Comparison of ENCODE assay signal across 12 mouse cellular contexts in the genomic region with DNA sequence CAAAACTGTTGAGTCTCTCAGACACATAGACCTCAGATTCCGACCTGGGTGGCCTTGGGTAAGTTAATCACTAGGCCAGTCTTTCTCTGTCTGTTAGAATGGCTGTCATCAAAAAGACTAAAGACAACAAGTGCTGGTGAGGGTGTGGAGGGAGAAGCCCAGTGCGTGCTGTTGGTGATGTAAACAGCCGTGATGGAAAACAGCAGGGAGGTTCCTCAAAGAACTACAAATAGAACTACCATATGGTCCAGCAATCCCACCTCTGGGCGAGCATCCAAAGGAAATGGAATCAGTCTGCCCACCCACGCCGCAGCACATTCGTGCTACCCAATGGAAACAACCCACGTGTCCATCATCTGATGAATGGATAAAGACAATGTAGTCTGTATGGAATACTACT. TPM values are rescaled to one million over a fixed set of nuclear protein-coding genes. Genes with fewer than 3 reads are reported as not detected.
A peak's percentile ranks its signal among the peaks of the same experiment; 100 is the strongest.
DNase-seq lines count a peak whose midpoint lies in the region; ATAC-seq lines count a peak whose summit lies in the region.
"Had no signal": no experiment of that assay in that cellular context is flagged by ENCODE, and none has a peak within 500 bp of the region (broad histone marks: within the 10 kb centered on the region; RNA-seq: fewer than 3 reads in every experiment).

No protein-coding gene starts in this region.

- H3K9me3 ChIP-seq in hindbrain, embryonic 14.5 days (ENCODE audit: control insufficient read depth, low read length): no peaks in the 10 kb centered on the region
- no peaks in the 10 kb centered on the region for H3K9me3 ChIP-seq in hindbrain, embryonic 11.5 days (ENCODE audit: control insufficient read depth, low read length)
- H3K9me3 ChIP-seq: stomach, embryonic 15.5 days had no signal

- H3K4me1 ChIP-seq in hindbrain, embryonic 14.5 days (replicated peaks; ENCODE audit: control insufficient read depth, insufficient read depth, low read length): no peaks in the 10 kb centered on the region
- no peaks in the 10 kb centered on the region for H3K4me1 ChIP-seq in hindbrain, embryonic 11.5 days (replicated peaks; ENCODE audit: control insufficient read depth, insufficient read depth, low read length)
- H3K4me1 ChIP-seq: stomach, embryonic 15.5 days had no signal

- no peak for ATAC-seq in hindbrain, embryonic 14.5 days (ENCODE audit: low FRiP score)
- ATAC-seq in hindbrain, embryonic 11.5 days (ENCODE audit: low FRiP score): no peak

- H3K4me2 ChIP-seq in hindbrain, embryonic 14.5 days (replicated peaks): no peak overlapping the region
- H3K4me2 ChIP-seq in hindbrain, embryonic 11.5 days (replicated peaks; ENCODE audit: low read depth, low read length): no peak overlapping the region
- H3K4me2 ChIP-seq: stomach, embryonic 15.5 days had no signal

- WGBS in hindbrain, embryonic 14.5 days: 67% methylated on average over 8 of the region's 8 CpGs
- WGBS in hindbrain, embryonic 11.5 days: 65% methylated on average over 8 of the region's 8 CpGs

- H3K27me3 ChIP-seq in hindbrain, embryonic 14.5 days (ENCODE audit: control insufficient read depth, insufficient read depth, low read length): no peaks in the 10 kb centered on the region
- no peaks in the 10 kb centered on the region for H3K27me3 ChIP-seq in hindbrain, embryonic 11.5 days (ENCODE audit: control insufficient read depth, insufficient read depth, low read length)
- H3K27me3 ChIP-seq: stomach, embryonic 15.5 days had no signal

- no peaks in the 10 kb centered on the region for H3K36me3 ChIP-seq in hindbrain, embryonic 14.5 days (replicated peaks; ENCODE audit: control insufficient read depth, insufficient read depth)
- no peaks in the 10 kb centered on the region for H3K36me3 ChIP-seq in hindbrain, embryonic 11.5 days (ENCODE audit: control insufficient read depth, insufficient read depth, low read length)
- H3K36me3 ChIP-seq: stomach, embryonic 15.5 days had no signal

- H3K9ac ChIP-seq in hindbrain, embryonic 14.5 days: no peak overlapping the region
- no peak overlapping the region for H3K9ac ChIP-seq in hindbrain, embryonic 11.5 days (ENCODE audit: low read depth, low read length)
- H3K9ac ChIP-seq: stomach, embryonic 15.5 days had no signal

- H3K4me3 ChIP-seq in hindbrain, embryonic 14.5 days (replicated peaks; ENCODE audit: low read length): no peak overlapping the region
- H3K4me3 ChIP-seq in hindbrain, embryonic 11.5 days (ENCODE audit: low read depth, low read length): no peak overlapping the region
- H3K4me3 ChIP-seq: stomach, embryonic 15.5 days had no signal

- H3K27ac ChIP-seq in hindbrain, embryonic 14.5 days: no peak overlapping the region
- no peak overlapping the region for H3K27ac ChIP-seq in hindbrain, embryonic 11.5 days (ENCODE audit: low read depth, low read length)
- H3K27ac ChIP-seq: stomach, embryonic 15.5 days had no signal

- peak; percentile 40 for DNase-seq in hindbrain, embryonic 14.5 days (ENCODE audit: low spot score)
- no peak for DNase-seq in hindbrain, embryonic 11.5 days (ENCODE audit: low spot score)
- peak; percentile 91 for DNase-seq in cerebellum, adult 8-10 months
- DNase-seq in layer of hippocampus, adult 9-11 months: peak; percentile 84
- DNase-seq in right cerebral cortex, postnatal 10 days (ENCODE audit: low spot score in 2 of 2): peak; percentile 74 to 77
- DNase-seq in MN1 (ENCODE audit: low spot score): no peak
- DNase-seq in ovary, postnatal 10 days (ENCODE audit: low spot score): no peak
- DNase-seq in urinary bladder, postnatal 10 days (ENCODE audit: low spot score): no peak
- DNase-seq: kidney, postnatal 10 days; lung, postnatal 4 days had no signal

RNA-seq across cellular contexts. Expression of gene Fat2, which starts 12.5 kb away (rescaled TPM):
- 0.23 and 0.31 TPM in 2 replicates for polyA plus RNA-seq in hindbrain, embryonic 14.5 days (2014; fragmentation: Nextera tagmentation; extraction: Ambion mirVana)
- polyA plus RNA-seq in hindbrain, embryonic 11.5 days (2014; fragmentation: Nextera tagmentation; extraction: Ambion mirVana): 0.06 and 0.08 TPM in 2 replicates
- polyA plus RNA-seq: neural tube, embryonic 14.5 days had no signal

Comparison
In these comparisons a context has a peak if more than half of its experiments do, and no peak if none do; other contexts are left out.
1. DNase-seq: peak in hindbrain, embryonic 14.5 days (single experiment), cerebellum, adult 8-10 months (single experiment), layer of hippocampus, adult 9-11 months (single experiment) and right cerebral cortex, postnatal 10 days (2 of 2); none in hindbrain, embryonic 11.5 days (single experiment), MN1 (single experiment), ovary, postnatal 10 days (single experiment) and urinary bladder, postnatal 10 days (single experiment).